Mouse (Mus musculus) liver, embryonic 11.5 days (tissue): Measurements from ENCODE around the gene Stag3. TPM values are rescaled to one million over a fixed set of nuclear protein-coding genes. Genes with fewer than 3 reads are reported as not detected.

Experiments used
- ATAC-seq: fragments of 200-750 bp; cut with Nextera tagmentation; replicated peaks from 2 replicates; pipeline ENCODE4 v1.8.0; 2017; ENCODE audit warnings: moderate number of reproducible peaks, mild to moderate bottlenecking, moderate TSS enrichment, moderate library complexity; ENCODE audit not compliant: low FRiP score
- DNase-seq: peaks from one replicate; pipeline ENCODE4 v3.0.0-alpha.2; 2017; ENCODE audit warnings: low spot score
- H3K27ac ChIP-seq: fragments of 300-500 bp; sonication (generic); 2 replicates; pipeline ENCODE4 v1.5.1; 2014; ENCODE audit warnings: mild to moderate bottlenecking, low read depth, low read length, control low read depth
- H3K27me3 ChIP-seq: fragments of 300-500 bp; sonication (generic); replicated peaks from 2 replicates; pipeline ENCODE4 v1.6.1; 2014; ENCODE audit warnings: low read length, mixed read lengths; ENCODE audit not compliant: control insufficient read depth, insufficient read depth
- H3K36me3 ChIP-seq: fragments of 300-500 bp; sonication (generic); 2 replicates; pipeline ENCODE4 v1.6.1; 2014; ENCODE audit warnings: mild to moderate bottlenecking, low read length, moderate library complexity, mixed read lengths; ENCODE audit not compliant: control insufficient read depth, insufficient read depth
- H3K4me1 ChIP-seq: fragments of 300-500 bp; sonication (generic); replicated peaks from 2 replicates; pipeline ENCODE4 v1.6.1; 2014; ENCODE audit warnings: low read length, mixed read lengths; ENCODE audit not compliant: control insufficient read depth, insufficient read depth
- H3K4me2 ChIP-seq: fragments of 300-500 bp; sonication (generic); 2 replicates; pipeline ENCODE4 v1.6.1; 2014; ENCODE audit warnings: mild to moderate bottlenecking, control low read depth, moderate library complexity
- H3K4me3 ChIP-seq: fragments of 300-500 bp; sonication (generic); 2 replicates; pipeline ENCODE4 v1.5.1; 2014; ENCODE audit warnings: low read depth, low read length, control low read depth
- H3K9ac ChIP-seq: fragments of 300-500 bp; sonication (generic); 2 replicates; pipeline ENCODE4 v1.6.1; 2014; ENCODE audit warnings: low read depth, low read length, control low read depth
- H3K9me3 ChIP-seq: fragments of 300-500 bp; sonication (generic); 2 replicates; pipeline ENCODE4 v1.6.1; 2016; ENCODE audit warnings: low read length, inconsistent platforms, mixed read lengths; ENCODE audit not compliant: control insufficient read depth
- WGBS: fragments of 180-500 bp; shearing (Covaris S2); extraction: QIAGEN DNeasy Blood & Tissue Kit; methylation state at CpG from one replicate; pipeline ENCODE4 v1.1.7; 2014; 5-methylcytosine and 5-hydroxymethylcytosine counted together
- polyA plus RNA-seq: library from polyadenylated mRNA; unstranded; fragments of >200 nt; fragmentation: Nextera tagmentation; extraction: Ambion mirVana; gene quantifications from 2 replicates; pipeline ENCODE4 v1.2.1, GENCODE M21; 2014

Stag3 gene
- polyA plus RNA-seq, 1 experiment from 2014 or later: 7.1 TPM

- Histone ChIP-seq H3K4me1 (no peaks in the 10 kb centered on the region), H3K9ac (no peak overlapping the region), H3K27me3 (no peaks in the 10 kb centered on the region), H3K36me3 (no peaks in the 10 kb centered on the region), H3K27ac (no peak overlapping the region), H3K9me3 (no peaks in the 10 kb centered on the region), H3K4me3 (no peak overlapping the region), H3K4me2 (no peak overlapping the region)
- DNase-seq (no peak), ATAC-seq (no peak)
- WGBS: 69% methylated on average over 1 of the region's 1 CpGs
Measured at GRCm38 (mm10) chr5:138291638-138292037, 11.6 kb downstream of the Stag3 start.

GRCm38 (mm10) chr5:138294158-138294557 is 14.1 kb downstream of the Stag3 start:
- ATAC-seq (no peak), DNase-seq (no peak)
- H3K27me3 ChIP-seq: no peaks in the 10 kb centered on the region
- H3K4me2 ChIP-seq: no peak overlapping the region
- no peaks in the 10 kb centered on the region for H3K9me3 ChIP-seq
- H3K9ac ChIP-seq: no peak overlapping the region
- no peaks in the 10 kb centered on the region for H3K36me3 ChIP-seq
- no peak overlapping the region for H3K4me3 ChIP-seq
- no peak overlapping the region for H3K27ac ChIP-seq
- no peaks in the 10 kb centered on the region for H3K4me1 ChIP-seq

- H3K9me3 ChIP-seq: no peaks in the 10 kb centered on the region
- DNase-seq (no peak), ATAC-seq (no peak)
- no peak overlapping the region for H3K9ac ChIP-seq
- H3K4me3 ChIP-seq: no peak overlapping the region
- no peaks in the 10 kb centered on the region for H3K27me3 ChIP-seq
- H3K4me2 ChIP-seq: no peak overlapping the region
- H3K27ac ChIP-seq: no peak overlapping the region
- no peaks in the 10 kb centered on the region for H3K4me1 ChIP-seq
- 68% methylated on average over 2 of the region's 2 CpGs for WGBS
- no peaks in the 10 kb centered on the region for H3K36me3 ChIP-seq
Measured at GRCm38 (mm10) chr5:138299613-138300012, 19.6 kb downstream of the Stag3 start.

- no peak for ATAC-seq
- 82% methylated on average over 3 of the region's 3 CpGs for WGBS
- H3K36me3 ChIP-seq: no peaks in the 10 kb centered on the region
- H3K9ac ChIP-seq: no peak overlapping the region
- H3K9me3 ChIP-seq: no peaks in the 10 kb centered on the region
- no peak for DNase-seq
- H3K4me2 ChIP-seq: no peak overlapping the region
- no peak overlapping the region for H3K4me3 ChIP-seq
- no peak overlapping the region for H3K27ac ChIP-seq
- no peaks in the 10 kb centered on the region for H3K27me3 ChIP-seq
- no peaks in the 10 kb centered on the region for H3K4me1 ChIP-seq
Measured at GRCm38 (mm10) chr5:138312795-138313194, 32.8 kb downstream of the Stag3 start.

- H3K9me3 ChIP-seq: no peaks in the 10 kb centered on the region
- no peak within 1 kb of the TSS for H3K4me2 ChIP-seq
- H3K9ac ChIP-seq: no peak within 1 kb of the TSS
- ATAC-seq (no peak), DNase-seq (no peak)
- no peaks in the 10 kb centered on the region for H3K36me3 ChIP-seq
- no peak within 1 kb of the TSS for H3K4me3 ChIP-seq
- H3K27me3 ChIP-seq: no peaks in the 10 kb centered on the region
- WGBS: 63% methylated on average over 2 of the region's 2 CpGs
- H3K27ac ChIP-seq: no peak within 1 kb of the TSS
- H3K4me1 ChIP-seq: no peaks in the 10 kb centered on the region
Measured at GRCm38 (mm10) chr5:138341661-138342060, 61.6 kb downstream of the Stag3 start, which contains the start of gene Pvrig. Gene Pvrig, plus strand, starts transcription at chr5:138341961.

GRCm38 (mm10) chr5:138343216-138343615 is 63.2 kb downstream of the Stag3 start:
- ATAC-seq (no peak), DNase-seq (no peak)
- WGBS: 72% methylated on average over 3 of the region's 3 CpGs
- no peak overlapping the region for H3K9ac ChIP-seq
- H3K36me3 ChIP-seq: no peaks in the 10 kb centered on the region
- H3K9me3 ChIP-seq: no peaks in the 10 kb centered on the region
- no peaks in the 10 kb centered on the region for H3K27me3 ChIP-seq
- H3K4me3 ChIP-seq: no peak overlapping the region
- H3K4me2 ChIP-seq: no peak overlapping the region
- no peaks in the 10 kb centered on the region for H3K4me1 ChIP-seq
- no peak overlapping the region for H3K27ac ChIP-seq

Other genes with a start within 250 kb of the Stag3 start
- not detected in 2 replicates for gene Smok3c, start 227.0 kb upstream of the Stag3 start, polyA plus RNA-seq
- 15.8 and 18.0 TPM in 2 replicates for gene Zkscan1, start 195.2 kb upstream of the Stag3 start, polyA plus RNA-seq
- gene Zscan21, start 163.3 kb upstream of the Stag3 start, polyA plus RNA-seq: 33.9 TPM in 2 replicates
- gene Zfp113, start 124.5 kb upstream of the Stag3 start, polyA plus RNA-seq: 8.0 and 9.0 TPM in 2 replicates
- gene Cops6, start 119.2 kb upstream of the Stag3 start, polyA plus RNA-seq: 251 and 257 TPM in 2 replicates
- gene Ap4m1, start 108.2 kb upstream of the Stag3 start, polyA plus RNA-seq: 11.3 and 14.2 TPM in 2 replicates
- gene Mcm7, start 107.8 kb upstream of the Stag3 start, polyA plus RNA-seq: 308 and 341 TPM in 2 replicates
- gene Taf6, start 92.8 kb upstream of the Stag3 start, polyA plus RNA-seq: 91.9 and 95.0 TPM in 2 replicates
- gene Cnpy4, start 92.8 kb upstream of the Stag3 start, polyA plus RNA-seq: 36.0 and 38.7 TPM in 2 replicates
- 5.8 and 6.3 TPM in 2 replicates for gene Mblac1, start 85.9 kb upstream of the Stag3 start, polyA plus RNA-seq
- gene Nxpe5, start 54.3 kb upstream of the Stag3 start, polyA plus RNA-seq: not detected in 2 replicates
- 40.3 and 49.2 TPM in 2 replicates for gene Lamtor4, start 24.8 kb upstream of the Stag3 start, polyA plus RNA-seq
- 6.8 and 7.2 TPM in 2 replicates for gene BC037034, start 16.2 kb upstream of the Stag3 start, polyA plus RNA-seq
- gene Gal3st4, start 7.4 kb upstream of the Stag3 start, polyA plus RNA-seq: 0.60 and 0.96 TPM in 2 replicates
- gene Gm43720, start 282 bp upstream of the Stag3 start, polyA plus RNA-seq: 0.05 and 0.12 TPM in 2 replicates
- 1.9 and 2.7 TPM in 2 replicates for gene Gpc2, start 235 bp upstream of the Stag3 start, polyA plus RNA-seq
- 0.39 and 0.47 TPM in 2 replicates for gene Pvrig, start 61.7 kb downstream of the Stag3 start, polyA plus RNA-seq
- gene Zfp157, start 161.2 kb downstream of the Stag3 start, polyA plus RNA-seq: 16.1 TPM in 2 replicates